17 mouse cellular contexts compared by ENCODE assay signal in genomic region chr1:120021951-120022350, GRCm38 (mm10). TPM values are rescaled to one million over a fixed set of nuclear protein-coding genes. Genes with fewer than 3 reads are reported as not detected.
DNase-seq lines count a peak whose midpoint lies in the region; ATAC-seq lines count a peak whose summit lies in the region.
"Had no signal": no experiment of that assay in that cellular context is flagged by ENCODE, and none has a peak within 500 bp of the region (broad histone marks: within the 10 kb centered on the region; RNA-seq: fewer than 3 reads in every experiment).

No protein-coding gene starts in this region.

- peak; percentile 69 to 80 for DNase-seq in cerebellum, postnatal 10 days
- no peak for DNase-seq in cerebellum, adult 8-10 months
- peak; percentile 21 to 22 for DNase-seq in layer of hippocampus, adult 18-20 months (ENCODE audit: low spot score in 2 of 2)
- no peak for DNase-seq in layer of hippocampus, postnatal 10 days (ENCODE audit: low spot score in 2 of 2)
- peak; percentile 75 for DNase-seq in brain, adult 2 months (ENCODE audit: low read depth, low spot score)
- DNase-seq in right cerebral cortex, postnatal 10 days (ENCODE audit: low spot score in 2 of 2), result peak; percentile 71 to 72
- no peak for DNase-seq in urinary bladder, postnatal 10 days (ENCODE audit: low spot score)
- DNase-seq: adrenal gland, postnatal 10 days; gastrocnemius, adult 2 months; heart, adult 2 months; liver, embryonic 13.5 days; midbrain, embryonic 14.5 days; retina, postnatal 1 day had no signal

- no peak for ATAC-seq in megakaryocyte-erythroid progenitor cell, adult 5-6 weeks (replicated peaks; ENCODE audit: low FRiP score, low TSS enrichment, poor library complexity, severe bottlenecking)
- ATAC-seq: forebrain, embryonic 16.5 days had no signal

RNA-seq across cellular contexts. Expression of gene Sctr, which starts 15.3 kb away (rescaled TPM):
- total RNA-seq in layer of hippocampus, adult 18-20 months (2021), result 1 to 10 TPM in 1 of 2 experiments, under 1 TPM in 1; 0.81 to 1.0 TPM
- 1 to 10 TPM; 2.3 to 2.5 TPM for total RNA-seq in layer of hippocampus, postnatal 10 days (2021)
- total RNA-seq in megakaryocyte-erythroid progenitor cell, adult 5-6 weeks (2014; fragmentation: Nextera tagmentation), result not detected in 2 replicates
- total RNA-seq in megakaryocyte-erythroid progenitor cell, adult 5-6 weeks (2017), result not detected in 2 replicates
- total RNA-seq: CH12.LX; megakaryocyte progenitor cell, adult 5-6 weeks had no signal

RNA-seq across cellular contexts. Expression of gene Cfap221, which starts 24.9 kb away (rescaled TPM):
- total RNA-seq in layer of hippocampus, adult 18-20 months (2021), result under 1 TPM; 0.38 to 0.94 TPM
- total RNA-seq in layer of hippocampus, postnatal 10 days (2021), result under 1 TPM; 0.36 to 0.39 TPM
- total RNA-seq in megakaryocyte-erythroid progenitor cell, adult 5-6 weeks (2014; fragmentation: Nextera tagmentation), result not detected in 2 replicates
- total RNA-seq in megakaryocyte-erythroid progenitor cell, adult 5-6 weeks (2017), result not detected in 2 replicates
- total RNA-seq: CH12.LX; gastrocnemius, adult 2 months; heart, adult 2 months; megakaryocyte progenitor cell, adult 5-6 weeks had no signal

RNA-seq across cellular contexts. Expression of gene Tmem37, which starts 51.9 kb away (rescaled TPM):
- total RNA-seq in layer of hippocampus, adult 18-20 months (2021), result 1 to 10 TPM; 1.2 to 1.5 TPM
- 1 to 10 TPM; 1.0 to 2.0 TPM for total RNA-seq in layer of hippocampus, postnatal 10 days (2021)
- not detected in 2 replicates for total RNA-seq in megakaryocyte-erythroid progenitor cell, adult 5-6 weeks (2014; fragmentation: Nextera tagmentation)
- total RNA-seq in megakaryocyte-erythroid progenitor cell, adult 5-6 weeks (2017), result not detected in 2 replicates
- total RNA-seq: CH12.LX had no signal

Comparison
In these comparisons a context has a peak if more than half of its experiments do, and no peak if none do; other contexts are left out.
1. DNase-seq: peak in cerebellum, postnatal 10 days (2 of 2), layer of hippocampus, adult 18-20 months (2 of 2), brain, adult 2 months (single experiment) and right cerebral cortex, postnatal 10 days (2 of 2); none in cerebellum, adult 8-10 months (single experiment), layer of hippocampus, postnatal 10 days (0 of 2) and urinary bladder, postnatal 10 days (single experiment).